Mouse (Mus musculus) embryonic facial prominence, embryonic 12.5 days (tissue): Measurements from ENCODE around the gene Olfr552. TPM values are rescaled to one million over a fixed set of nuclear protein-coding genes. Genes with fewer than 3 reads are reported as not detected.
A peak's percentile ranks its signal among the peaks of the same experiment; 100 is the strongest.

Experiments
- ATAC-seq: fragments of 200-750 bp; cut with Nextera tagmentation; 2 replicates; pipeline ENCODE4 v1.8.0; 2017; ENCODE audit not compliant: insufficient number of reproducible peaks, insufficient read depth, low FRiP score, low TSS enrichment
- H3K27ac ChIP-seq: fragments of 300-500 bp; sonication (generic); 2 replicates; pipeline ENCODE4 v1.5.1; 2016; ENCODE audit warnings: mild to moderate bottlenecking
- H3K27me3 ChIP-seq: fragments of 300-500 bp; sonication (generic); 2 replicates; pipeline ENCODE4 v1.6.1; 2016; ENCODE audit warnings: mild to moderate bottlenecking, moderate library complexity
- H3K36me3 ChIP-seq: fragments of 300-500 bp; sonication (generic); 2 replicates; pipeline ENCODE4 v1.6.1; 2016; ENCODE audit warnings: mild to moderate bottlenecking
- H3K4me1 ChIP-seq: fragments of 300-500 bp; sonication (generic); 2 replicates; pipeline ENCODE4 v1.6.1; 2016
- H3K4me2 ChIP-seq: fragments of 300-500 bp; sonication (generic); replicated peaks from 2 replicates; pipeline ENCODE4 v1.6.1; 2016; ENCODE audit warnings: mild to moderate bottlenecking, moderate library complexity
- H3K4me3 ChIP-seq: fragments of 300-500 bp; sonication (generic); 2 replicates; pipeline ENCODE4 v1.5.1; 2016; ENCODE audit warnings: mild to moderate bottlenecking
- H3K9ac ChIP-seq: fragments of 300-500 bp; sonication (generic); 2 replicates; pipeline ENCODE4 v1.6.1; 2016; ENCODE audit warnings: mild to moderate bottlenecking, moderate library complexity
- H3K9me3 ChIP-seq: fragments of 300-500 bp; sonication (generic); 2 replicates; pipeline ENCODE4 v1.6.1; 2016; ENCODE audit warnings: mild to moderate bottlenecking, moderate library complexity
- WGBS: fragments of 180-500 bp; shearing (Covaris S2); methylation state at CpG from one replicate; pipeline ENCODE4 v1.1.7; 2016; 5-methylcytosine and 5-hydroxymethylcytosine counted together
- polyA plus RNA-seq: library from polyadenylated mRNA; unstranded; fragments of >200 nt; fragmentation: Nextera tagmentation; extraction: Ambion mirVana; gene quantifications from 2 replicates; pipeline ENCODE4 v1.2.1, GENCODE M21; 2016

The Olfr552 gene
- polyA plus RNA-seq = not detected in 2 replicates

GRCm38 (mm10) chr7:102597378-102598031 is at the start of gene Olfr552:
TSS of gene Olfr552 (plus strand) at chr7:102597770.
- ATAC-seq = no peak
- WGBS = 80% methylated on average over 1 of the region's 1 CpGs

GRCm38 (mm10) chr7:102549570-102549969 is 48.0 kb upstream of the Olfr552 start, which contains the start of gene Olfr549:
TSS of gene Olfr549 (plus strand) at chr7:102549870.
- 87% methylated on average over 3 of the region's 3 CpGs for whole genome bisulfite sequencing
- H3K4me3 ChIP-seq = no peak within 1 kb of the TSS
- no peak within 1 kb of the TSS for H3K27ac ChIP-seq
- no peaks in the 10 kb centered on the region for H3K36me3 ChIP-seq
- H3K27me3 ChIP-seq = no peaks in the 10 kb centered on the region
- H3K4me1 ChIP-seq = no peaks in the 10 kb centered on the region
- no peak within 1 kb of the TSS for H3K9ac ChIP-seq
- H3K9me3 ChIP-seq = no peaks in the 10 kb centered on the region
- ATAC-seq = no peak
- H3K4me2 ChIP-seq = no peak within 1 kb of the TSS

More at GRCm38 (mm10) chr7:102597378-102598031, at the start of gene Olfr552:
- Histone ChIP-seq H3K36me3 (no peaks in the 10 kb centered on the region), H3K27me3 (no peaks in the 10 kb centered on the region), H3K4me1 (no peaks in the 10 kb centered on the region), H3K9me3 (no peaks in the 10 kb centered on the region), H3K4me2 (no peak within 1 kb of the TSS), H3K4me3 (no peak within 1 kb of the TSS), H3K9ac (no peak within 1 kb of the TSS), H3K27ac (no peak within 1 kb of the TSS)

DNA sequence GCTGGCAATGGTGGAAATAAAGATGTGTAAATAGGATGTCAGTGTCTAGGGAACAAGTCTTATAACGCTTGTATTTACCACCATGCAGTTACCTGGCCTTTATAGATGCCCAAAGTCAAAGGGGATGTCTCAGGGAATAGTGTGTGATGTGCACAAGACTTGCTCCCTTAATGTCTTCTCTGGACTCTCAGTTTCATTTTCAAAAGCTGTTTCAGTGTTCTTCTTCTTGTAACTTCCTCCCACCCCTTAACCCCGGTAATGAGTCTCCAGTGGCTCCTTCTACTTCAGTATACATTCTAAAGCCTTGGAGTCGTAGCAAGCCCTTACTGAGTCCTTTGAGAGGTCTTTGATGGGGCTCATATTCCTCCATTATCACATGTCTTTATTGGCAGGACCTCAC is 44.3 kb upstream of the Olfr552 start:
- Histone ChIP-seq H3K4me1 (no peaks in the 10 kb centered on the region), H3K36me3 (no peaks in the 10 kb centered on the region), H3K27me3 (no peaks in the 10 kb centered on the region), H3K9me3 (no peaks in the 10 kb centered on the region), H3K4me2 (no peak overlapping the region), H3K4me3 (no peak overlapping the region), H3K27ac (no peak overlapping the region), H3K9ac (no peak overlapping the region)
- no peak for ATAC-seq
- WGBS = 73% methylated on average over 3 of the region's 3 CpGs

- Histone ChIP-seq H3K9me3 (no peaks in the 10 kb centered on the region), H3K4me2 (peak within 1 kb of the TSS; percentile 51), H3K4me3 (peak within 1 kb of the TSS; percentile 42), H3K27me3 (no peaks in the 10 kb centered on the region), H3K36me3 (no peaks in the 10 kb centered on the region), H3K9ac (no peak within 1 kb of the TSS; the same call in 1 of the 2 replicates), H3K27ac (no peak within 1 kb of the TSS), H3K4me1 (peaks cover 4% of the 10 kb centered on the region; the same call in 1 of the 2 replicates)
- ATAC-seq = peak; percentile 87
- 15% methylated on average over 10 of the region's 10 CpGs for WGBS
Measured at GRCm38 (mm10) chr7:102564999-102565997, 32.3 kb upstream of the Olfr552 start, which contains the start of gene Trim21. TSS of gene Trim21 (minus strand) at chr7:102565486.

DNA sequence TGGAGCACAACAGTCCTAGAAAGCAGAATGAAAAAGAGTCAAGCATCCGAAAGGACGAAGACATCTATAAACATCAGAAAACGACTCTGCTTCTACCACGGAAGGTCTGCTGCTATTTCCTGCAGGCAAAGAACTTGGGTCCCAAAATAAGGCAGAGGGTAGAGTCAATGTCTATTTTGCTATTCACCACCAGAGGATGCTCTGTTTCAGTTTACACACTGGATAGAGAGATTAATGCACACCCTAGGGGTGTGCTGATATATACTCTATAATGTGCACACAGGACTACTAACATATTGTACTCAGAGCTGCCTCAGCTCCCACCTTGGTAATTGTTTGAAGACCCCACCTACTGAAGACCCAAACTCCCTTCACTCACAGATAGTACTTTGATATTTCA is 31.4 kb upstream of the Olfr552 start:
- H3K36me3 ChIP-seq = no peaks in the 10 kb centered on the region

GRCm38 (mm10) chr7:102571142-102571541 is 26.4 kb upstream of the Olfr552 start, which contains the start of gene Olfr550:
TSS of gene Olfr550 (plus strand) at chr7:102571442.
- no peak within 1 kb of the TSS for H3K4me3 ChIP-seq
- WGBS = 89% methylated on average over 8 of the region's 8 CpGs
- no peak for ATAC-seq
- H3K27ac ChIP-seq = no peak within 1 kb of the TSS
- no peaks in the 10 kb centered on the region for H3K27me3 ChIP-seq
- H3K4me2 ChIP-seq = no peak within 1 kb of the TSS
- no peaks in the 10 kb centered on the region for H3K4me1 ChIP-seq
- H3K9ac ChIP-seq = no peak within 1 kb of the TSS
- no peaks in the 10 kb centered on the region for H3K9me3 ChIP-seq
- no peaks in the 10 kb centered on the region for H3K36me3 ChIP-seq

More for the DNA sequence above, 31.4 kb upstream of the Olfr552 start:
- no peaks in the 10 kb centered on the region for H3K27me3 ChIP-seq
- peaks cover 4% of the 10 kb centered on the region; the same call in 1 of the 2 replicates for H3K4me1 ChIP-seq
- no peak overlapping the region for H3K4me2 ChIP-seq
- H3K27ac ChIP-seq = no peak overlapping the region
- H3K4me3 ChIP-seq = no peak overlapping the region
- ATAC-seq = no peak
- 89% methylated on average over 4 of the region's 4 CpGs for WGBS
- H3K9ac ChIP-seq = no peak overlapping the region
- no peaks in the 10 kb centered on the region for H3K9me3 ChIP-seq

DNA sequence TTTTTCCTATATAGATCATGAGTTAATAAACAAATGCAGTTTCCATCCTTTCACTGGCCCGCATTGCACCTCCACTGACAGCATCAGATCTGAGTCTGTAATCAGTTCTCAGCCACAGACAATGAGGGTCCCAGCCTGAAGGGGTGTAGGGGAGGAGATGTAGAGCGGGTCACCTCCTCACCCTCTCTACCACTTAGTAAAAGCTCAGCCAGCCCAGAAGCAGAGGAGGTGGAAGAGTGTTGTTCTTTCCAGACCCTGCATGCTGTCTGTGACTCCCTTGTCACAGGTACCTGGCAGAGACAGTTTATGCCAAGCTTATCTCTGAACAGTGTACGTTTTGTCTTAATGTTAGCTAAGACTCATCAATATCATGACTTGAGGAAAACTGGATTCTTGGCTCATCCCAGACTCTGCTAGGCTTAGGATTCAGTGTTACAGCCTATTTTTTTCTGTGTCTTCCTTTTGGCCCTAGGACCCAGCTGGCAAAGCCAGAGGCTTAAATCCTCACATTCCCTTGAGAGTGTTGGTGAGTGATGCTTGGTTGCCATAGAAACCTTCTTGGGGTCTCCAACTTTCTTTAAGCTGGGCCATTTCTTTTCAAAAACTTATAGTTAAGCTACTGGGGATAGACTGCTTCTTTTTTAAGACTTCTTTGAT is 24.3 kb upstream of the Olfr552 start:
- H3K27ac ChIP-seq = no peak overlapping the region
- H3K4me1 ChIP-seq = no peaks in the 10 kb centered on the region
- H3K9ac ChIP-seq = no peak overlapping the region
- no peak for ATAC-seq
- 79% methylated on average over 3 of the region's 3 CpGs for WGBS
- no peaks in the 10 kb centered on the region for H3K27me3 ChIP-seq
- H3K36me3 ChIP-seq = no peaks in the 10 kb centered on the region
- no peak overlapping the region for H3K4me2 ChIP-seq
- H3K9me3 ChIP-seq = no peaks in the 10 kb centered on the region
- H3K4me3 ChIP-seq = no peak overlapping the region

GRCm38 (mm10) chr7:102575998-102576397 is 21.6 kb upstream of the Olfr552 start:
- Histone ChIP-seq H3K36me3 (no peaks in the 10 kb centered on the region), H3K9ac (no peak overlapping the region), H3K4me3 (no peak overlapping the region), H3K4me1 (no peaks in the 10 kb centered on the region), H3K27ac (no peak overlapping the region), H3K27me3 (no peaks in the 10 kb centered on the region), H3K9me3 (no peaks in the 10 kb centered on the region), H3K4me2 (no peak overlapping the region)
- no peak for ATAC-seq
- WGBS = 62% methylated on average over 6 of the region's 6 CpGs

- no peaks in the 10 kb centered on the region for H3K36me3 ChIP-seq
- no peaks in the 10 kb centered on the region for H3K4me1 ChIP-seq
- WGBS = 94% methylated on average over 3 of the region's 3 CpGs
- ATAC-seq = no peak
- H3K27me3 ChIP-seq = no peaks in the 10 kb centered on the region
- no peaks in the 10 kb centered on the region for H3K9me3 ChIP-seq
- H3K4me2 ChIP-seq = no peak within 1 kb of the TSS
- no peak within 1 kb of the TSS for H3K27ac ChIP-seq
- H3K4me3 ChIP-seq = no peak within 1 kb of the TSS
- H3K9ac ChIP-seq = no peak within 1 kb of the TSS
Measured at GRCm38 (mm10) chr7:102591786-102592185, 5.8 kb upstream of the Olfr552 start, which contains the start of gene Olfr551. TSS of gene Olfr551 (minus strand) at chr7:102591886.

DNA sequence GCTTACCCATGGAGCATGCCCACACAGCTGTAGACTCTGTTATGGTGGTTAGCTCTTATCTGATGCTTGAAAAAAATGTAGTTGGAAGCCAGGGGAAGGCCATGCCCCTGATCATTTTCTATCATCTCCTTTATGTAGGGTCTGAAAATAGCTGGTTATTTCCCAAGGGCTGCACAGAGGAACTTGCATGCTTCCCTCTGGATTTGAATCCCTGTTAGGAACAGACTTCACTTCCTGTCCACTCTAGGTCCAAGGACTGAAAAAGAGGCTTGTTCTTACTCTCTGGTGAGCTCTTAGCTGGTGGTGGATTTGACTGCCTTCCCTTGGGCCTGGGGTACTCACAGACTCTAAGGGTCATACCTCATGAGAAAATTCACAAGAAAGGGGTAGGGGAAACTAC is 20.5 kb downstream of the Olfr552 start, which contains the start of gene Olfr553:
Olfr553 (minus strand) TSS at position 101 of the 400 bp plus-strand sequence.
- no peaks in the 10 kb centered on the region for H3K36me3 ChIP-seq
- H3K27me3 ChIP-seq = no peaks in the 10 kb centered on the region
- H3K4me3 ChIP-seq = no peak within 1 kb of the TSS
- no peak within 1 kb of the TSS for H3K9ac ChIP-seq
- no peaks in the 10 kb centered on the region for H3K9me3 ChIP-seq
- no peaks in the 10 kb centered on the region for H3K4me1 ChIP-seq
- no peak within 1 kb of the TSS for H3K27ac ChIP-seq
- H3K4me2 ChIP-seq = no peak within 1 kb of the TSS
- ATAC-seq = no peak

DNA sequence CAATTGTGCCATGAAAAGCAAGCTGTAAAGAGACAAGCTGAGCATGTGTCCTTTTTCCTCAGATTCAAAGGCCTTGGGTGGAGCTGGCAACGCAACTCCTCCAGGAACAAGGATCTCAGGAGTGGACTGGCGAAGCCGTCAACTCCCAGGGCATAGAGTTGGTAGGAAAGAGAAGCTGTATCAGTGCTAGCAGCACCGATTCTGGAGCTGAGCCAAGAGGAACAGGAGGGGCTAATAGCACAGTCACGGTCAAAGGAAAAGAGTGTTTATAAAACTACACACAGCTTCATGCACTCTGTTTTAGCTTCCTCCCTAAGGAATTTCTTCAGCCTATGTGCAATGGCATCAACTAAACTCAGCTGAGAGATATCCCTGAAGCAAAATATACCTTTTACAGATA is 22.0 kb downstream of the Olfr552 start:
- no peak overlapping the region for H3K27ac ChIP-seq
- 62% methylated on average over 5 of the region's 5 CpGs for WGBS
- ATAC-seq = no peak
- H3K36me3 ChIP-seq = no peaks in the 10 kb centered on the region
- H3K4me2 ChIP-seq = no peak overlapping the region
- H3K9ac ChIP-seq = no peak overlapping the region
- H3K4me3 ChIP-seq = no peak overlapping the region
- H3K27me3 ChIP-seq = no peaks in the 10 kb centered on the region
- no peaks in the 10 kb centered on the region for H3K9me3 ChIP-seq
- H3K4me1 ChIP-seq = no peaks in the 10 kb centered on the region
